Mouse (Mus musculus): ENCODE data around the gene Styxl1.

Gene Styxl1

GRCm38 (mm10) chr5:135777796-135778470 lies at the start of gene Styxl1:
TSS of gene Styxl1 (minus strand) at chr5:135778385.
- no peak for DNase-seq

- no peak for DNase-seq
These were observed 48.0 kb upstream of the Styxl1 start for GRCm38 (mm10) chr5:135826225-135826624.

DNA sequence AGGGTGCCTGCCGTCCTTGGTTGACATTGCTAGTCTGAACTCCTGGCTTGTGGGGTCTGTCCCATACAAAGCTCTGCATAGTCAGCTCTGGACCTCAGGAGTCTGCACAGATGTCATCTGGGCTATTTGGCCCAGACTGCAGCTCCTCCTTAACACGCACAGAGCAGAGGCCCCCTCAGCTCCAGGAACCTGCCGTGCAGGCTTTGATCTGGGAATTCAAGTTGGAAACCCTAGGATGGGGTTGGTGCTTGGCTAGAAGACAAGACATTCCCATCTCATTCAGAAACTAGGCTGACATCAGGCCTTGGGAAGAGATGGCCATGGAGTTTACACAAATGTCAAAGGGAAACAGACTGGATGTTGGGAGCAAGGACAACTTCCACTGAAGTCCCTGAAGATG lies 46.3 kb upstream of the Styxl1 start:
- DNase-seq, result no peak

GRCm38 (mm10) chr5:135822316-135822944 lies 44.2 kb upstream of the Styxl1 start:
- DNase-seq, result no peak

DNA sequence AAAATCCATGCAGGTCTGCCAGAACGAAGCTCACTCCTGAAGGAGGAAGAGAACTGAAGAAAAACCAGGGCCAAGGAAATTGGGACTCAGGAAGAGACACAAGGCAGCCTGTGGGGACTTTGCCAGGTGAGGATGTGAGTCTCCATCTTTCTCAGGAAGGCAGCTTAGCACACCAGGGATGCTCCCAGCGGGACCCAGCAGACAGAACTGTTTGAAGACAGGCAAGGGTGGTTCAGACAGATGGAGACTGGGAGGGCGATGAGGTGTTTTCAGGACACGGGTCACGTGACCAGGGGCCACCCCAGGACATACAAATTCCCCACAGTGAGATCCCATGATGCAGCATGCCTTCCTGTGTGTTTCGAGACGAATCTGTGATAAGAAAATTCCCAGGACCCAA lies 40.3 kb upstream of the Styxl1 start:
- DNase-seq, result no peak

- DNase-seq, result no peak
These were observed 34.8 kb upstream of the Styxl1 start for GRCm38 (mm10) chr5:135812991-135813390.

GRCm38 (mm10) chr5:135807263-135807637 lies 29.1 kb upstream of the Styxl1 start:
- no peak for DNase-seq

DNA sequence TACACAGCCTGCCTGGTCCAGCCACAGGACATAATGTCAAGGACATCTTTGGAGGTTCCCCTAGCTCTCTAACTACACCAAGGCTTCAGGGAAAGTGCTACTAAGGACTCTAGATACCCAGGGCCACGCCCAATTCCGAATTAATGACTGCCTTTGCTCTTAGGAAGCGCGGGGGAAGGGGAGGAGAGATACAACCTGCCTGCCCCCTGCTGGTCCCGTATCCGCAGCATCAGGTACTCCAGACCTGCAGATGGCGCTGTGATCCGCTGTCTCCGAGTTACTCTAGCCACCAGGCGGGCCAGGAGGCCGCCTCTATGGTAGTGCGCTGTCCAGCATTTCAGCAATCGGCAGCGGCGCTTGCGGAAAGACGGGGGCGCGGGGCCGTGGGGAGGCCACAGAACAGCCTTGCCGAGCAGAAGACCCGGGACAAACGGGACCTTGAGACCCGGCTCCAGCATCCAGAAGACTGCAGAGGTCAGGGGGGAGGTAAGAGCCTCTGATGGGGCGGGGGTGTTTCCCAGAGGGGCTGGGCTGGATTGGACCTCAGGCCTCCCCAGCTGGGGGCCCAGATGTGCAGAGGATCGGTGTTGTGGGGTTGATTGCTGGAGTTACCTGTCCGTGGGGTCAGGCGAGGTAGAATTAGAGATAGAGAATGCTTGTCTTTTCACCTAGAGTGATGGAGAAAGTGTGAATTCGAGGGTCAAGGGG lies 28.5 kb upstream of the Styxl1 start, which contains the start of gene Srrm3:
Gene Srrm3 (plus strand): TSS at position 336 of the 708 bp plus-strand sequence.
- DNase-seq, result peak; percentile 97 to 98

- DNase-seq, result no peak
These were observed 26.6 kb upstream of the Styxl1 start for GRCm38 (mm10) chr5:135804735-135805134.

GRCm38 (mm10) chr5:135803676-135804075 lies 25.5 kb upstream of the Styxl1 start:
- DNase-seq, result no peak

DNA sequence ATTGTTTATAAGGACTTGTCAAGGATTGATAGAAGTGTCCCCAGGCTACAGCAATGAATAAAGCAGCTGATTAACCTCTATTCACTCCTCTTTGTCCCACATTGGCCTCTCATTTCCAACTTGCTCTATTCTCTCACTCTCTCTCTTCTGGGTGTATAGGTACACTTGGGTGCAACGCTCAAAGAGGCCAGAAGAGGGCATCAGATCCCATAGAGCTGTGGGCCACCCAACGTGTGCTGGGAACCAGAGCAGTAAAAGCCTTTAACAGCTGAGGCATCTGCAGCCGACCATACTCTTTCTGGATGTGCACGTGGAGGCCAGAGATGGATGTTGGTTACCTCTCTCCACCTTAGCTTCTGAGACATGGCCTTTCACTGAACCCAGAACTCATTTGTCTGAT lies 24.9 kb upstream of the Styxl1 start:
- DNase-seq, result no peak

DNA sequence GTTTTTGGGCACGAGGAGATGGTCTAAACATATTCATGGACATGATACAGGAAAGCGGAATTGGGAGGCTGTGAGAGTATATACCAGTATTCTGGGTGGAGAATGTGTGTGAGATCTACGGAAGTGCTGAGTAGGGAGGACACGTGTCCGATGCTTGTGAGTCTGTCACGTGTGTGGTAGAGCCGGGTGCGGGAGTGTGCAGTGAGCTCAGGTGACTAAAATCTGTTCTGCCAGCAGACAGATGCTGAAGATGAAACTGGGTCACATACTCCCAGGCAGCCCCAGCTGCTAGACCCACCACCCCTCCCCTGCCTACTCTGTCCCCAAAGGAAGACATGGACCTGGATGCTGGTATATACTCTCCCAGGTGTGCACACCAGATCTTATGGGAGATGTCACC lies 24.5 kb upstream of the Styxl1 start:
- no peak for DNase-seq

GRCm38 (mm10) chr5:135800927-135801326 lies 22.7 kb upstream of the Styxl1 start:
- DNase-seq, result no peak

- DNase-seq, result peak; percentile 25 to 32
These were observed 21.6 kb upstream of the Styxl1 start for GRCm38 (mm10) chr5:135799746-135800145.

- DNase-seq, result no peak
These were observed 16.6 kb upstream of the Styxl1 start for GRCm38 (mm10) chr5:135794859-135795181.

DNA sequence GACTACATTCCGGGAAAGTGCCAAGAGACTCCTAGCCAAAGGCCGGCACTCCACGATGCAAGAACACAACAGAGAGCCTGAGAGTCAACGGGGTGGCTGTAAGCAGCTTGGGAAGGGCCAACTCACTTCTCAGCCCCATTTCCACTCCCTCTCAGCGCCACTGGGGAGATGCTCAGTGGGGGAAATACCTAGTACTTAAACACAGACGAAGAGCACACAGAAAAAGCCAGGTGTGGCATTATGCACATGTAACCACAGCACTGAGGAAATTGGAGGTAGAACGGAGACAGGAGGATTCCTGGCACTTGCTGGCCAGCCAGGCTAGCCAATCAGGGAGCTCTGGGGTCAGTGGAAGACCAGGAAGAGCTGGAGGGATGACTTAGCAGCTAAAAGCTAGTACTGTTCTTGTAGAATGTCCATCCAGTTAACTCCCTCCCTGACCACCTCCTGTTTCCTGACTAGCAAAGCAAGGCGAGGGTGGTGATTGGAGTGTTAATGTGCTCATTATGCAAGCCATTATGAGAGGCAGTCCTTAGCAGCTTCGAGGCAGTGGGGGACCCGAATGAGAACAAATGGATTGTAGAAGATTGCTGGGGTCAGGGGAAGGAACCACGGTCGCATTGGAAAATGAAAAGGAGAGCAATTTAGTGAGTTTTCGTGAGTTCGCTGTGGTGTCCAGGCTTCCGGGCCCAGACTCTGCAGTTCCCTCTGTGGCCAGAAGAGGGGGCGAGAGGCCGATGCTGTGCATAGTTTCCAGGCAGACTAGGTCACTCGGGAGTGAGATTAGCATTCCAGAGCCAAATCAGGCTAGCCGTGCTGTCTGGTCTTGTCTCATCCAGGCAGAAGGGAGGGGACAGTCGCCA lies 16.0 kb upstream of the Styxl1 start:
- peak; percentile 84 to 86 for DNase-seq

- no peak for DNase-seq
These were observed 4.7 kb upstream of the Styxl1 start for GRCm38 (mm10) chr5:135782901-135783300.

GRCm38 (mm10) chr5:135780331-135780730 lies 2.1 kb upstream of the Styxl1 start:
- DNase-seq, result no peak

DNA sequence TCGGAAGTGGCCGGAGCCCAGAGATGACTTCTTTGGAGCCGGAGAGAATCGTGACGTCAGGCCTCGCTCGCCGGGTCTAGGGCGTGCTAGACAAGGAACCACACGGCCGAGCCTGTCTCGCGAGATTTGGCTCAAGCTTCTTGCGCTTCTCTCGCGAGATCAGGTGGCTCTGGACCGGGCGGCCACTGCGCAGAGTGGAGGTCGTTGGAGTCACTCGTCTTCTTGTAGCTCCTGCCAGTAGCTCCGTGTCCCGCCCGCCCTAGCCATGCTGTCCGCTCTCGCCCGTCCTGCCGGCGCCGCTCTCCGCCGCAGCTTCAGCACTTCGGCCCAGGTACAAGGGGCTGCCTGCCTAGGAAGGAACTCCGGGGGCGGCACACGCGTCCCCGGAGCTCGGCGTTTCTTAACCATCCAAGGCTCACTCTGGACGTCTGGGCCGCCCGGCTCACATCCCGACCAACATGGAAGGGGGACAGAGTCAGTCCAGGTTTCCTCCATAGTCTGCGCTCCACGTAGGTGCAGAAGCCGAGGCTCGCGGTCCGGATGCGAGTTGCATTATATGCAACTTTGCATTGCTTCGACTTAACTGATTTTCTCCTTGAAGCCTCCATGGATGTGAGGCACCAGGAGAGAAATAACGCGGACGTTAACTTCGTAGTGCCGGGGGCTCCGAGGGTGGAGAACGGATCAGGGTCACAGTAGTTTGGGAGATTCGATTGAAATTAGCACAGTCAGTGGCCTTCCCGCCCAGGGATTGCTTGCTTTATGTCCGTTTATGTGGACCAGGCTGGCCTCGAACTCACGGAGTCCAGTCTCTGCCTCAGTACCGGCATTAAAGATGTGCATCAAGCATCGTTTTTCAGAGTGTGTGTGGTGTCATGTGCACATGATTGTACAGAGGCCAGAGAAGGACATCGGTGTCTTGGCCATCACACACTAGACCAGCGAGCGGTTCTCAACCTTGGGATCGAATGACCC lies 573 bp upstream of the Styxl1 start, which contains the start of gene Mdh2:
Gene Mdh2 (plus strand): TSS at position 10 of the 975 bp plus-strand sequence.
- peak; percentile 95 to 96 for DNase-seq

DNA sequence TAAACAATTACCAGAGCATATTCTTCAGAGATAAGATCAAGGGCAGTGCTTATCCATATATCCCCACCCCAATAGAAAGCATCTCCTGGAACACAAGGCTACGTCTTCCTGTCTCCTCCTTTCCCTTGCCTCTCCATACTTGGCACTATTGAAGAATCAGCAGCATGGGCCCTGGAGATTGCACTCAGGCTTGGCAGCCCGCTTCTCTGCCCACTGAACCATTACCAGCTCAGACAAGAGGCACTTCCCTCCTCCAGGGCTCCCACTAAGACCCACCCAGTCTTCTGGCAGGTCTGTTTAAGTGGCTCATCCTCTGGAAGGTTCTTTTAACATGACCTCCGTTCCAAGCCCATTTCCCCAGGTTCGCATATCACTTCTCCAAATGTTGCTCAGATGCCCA lies 1.6 kb downstream of the Styxl1 start:
- DNase-seq, result no peak

DNA sequence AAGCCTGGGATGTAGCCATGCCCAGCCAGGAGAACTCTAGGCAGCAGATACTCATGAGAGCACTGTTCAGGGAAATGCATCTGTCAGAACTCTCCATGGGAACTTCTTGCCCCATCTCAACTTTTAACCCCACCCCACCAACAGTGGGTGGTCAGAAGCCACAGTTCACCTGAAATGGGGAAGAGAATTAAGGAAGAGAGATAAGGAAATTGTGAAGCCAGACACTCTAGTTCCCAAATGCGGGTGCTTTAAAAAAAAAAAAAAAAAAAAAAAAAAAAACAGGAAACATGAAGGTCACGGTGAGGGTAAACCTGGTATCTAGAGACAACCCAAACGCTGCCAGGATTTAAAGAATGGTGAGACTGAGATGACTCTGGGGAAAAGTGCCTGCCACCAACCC lies 5.7 kb downstream of the Styxl1 start:
- DNase-seq, result no peak

DNA sequence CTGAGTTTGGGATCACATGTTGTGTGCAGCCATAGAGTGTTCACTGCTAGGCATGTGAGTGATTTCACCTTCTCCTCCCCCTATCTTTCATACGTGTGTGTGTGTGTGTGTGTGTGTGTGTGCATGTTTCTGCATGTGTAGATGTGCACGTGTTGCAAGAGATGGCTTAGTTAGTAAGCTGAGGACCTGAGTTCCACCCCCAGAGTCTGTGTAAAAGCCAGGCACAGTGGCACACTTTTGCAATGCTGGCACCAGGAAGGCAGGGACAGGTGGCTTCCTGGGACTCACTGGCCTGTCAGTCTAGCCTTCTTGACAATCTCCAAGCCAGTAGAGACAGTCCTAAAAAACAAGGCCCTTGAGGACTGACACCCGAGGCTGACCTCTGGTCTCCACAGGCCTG lies 13.2 kb downstream of the Styxl1 start:
- DNase-seq, result no peak

Measured in B cell, adult 2 months (primary cell).